Mouse (Mus musculus): Measurements from ENCODE around the gene Adal.

Adal gene

GRCm38 (mm10) chr2:121183431-121183830 is 43.2 kb downstream of the Adal start:
- peak; percentile 86 for DNase-seq

- no peak for DNase-seq
These were observed 43.9 kb downstream of the Adal start for GRCm38 (mm10) chr2:121184142-121184541.

DNA sequence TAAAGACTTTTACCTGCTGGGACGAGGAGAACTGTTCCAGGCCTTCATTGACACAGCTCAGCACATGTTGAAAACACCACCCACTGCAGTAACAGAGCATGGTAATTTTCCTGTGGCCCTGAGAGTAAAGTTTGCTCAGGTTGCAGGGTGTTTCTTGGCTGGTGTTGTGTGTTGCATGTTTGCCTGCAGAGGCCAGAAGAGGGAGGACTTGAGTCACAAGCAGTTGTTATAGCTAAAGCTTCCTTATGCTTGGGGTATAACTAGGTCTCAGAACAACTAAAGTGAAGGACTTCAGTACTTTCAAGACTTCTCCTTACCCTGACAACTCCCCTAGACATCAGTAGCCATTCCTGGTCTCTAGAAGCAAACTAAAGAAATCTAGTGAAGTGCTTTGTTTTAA is 48.3 kb downstream of the Adal start:
- no peak for DNase-seq

DNA sequence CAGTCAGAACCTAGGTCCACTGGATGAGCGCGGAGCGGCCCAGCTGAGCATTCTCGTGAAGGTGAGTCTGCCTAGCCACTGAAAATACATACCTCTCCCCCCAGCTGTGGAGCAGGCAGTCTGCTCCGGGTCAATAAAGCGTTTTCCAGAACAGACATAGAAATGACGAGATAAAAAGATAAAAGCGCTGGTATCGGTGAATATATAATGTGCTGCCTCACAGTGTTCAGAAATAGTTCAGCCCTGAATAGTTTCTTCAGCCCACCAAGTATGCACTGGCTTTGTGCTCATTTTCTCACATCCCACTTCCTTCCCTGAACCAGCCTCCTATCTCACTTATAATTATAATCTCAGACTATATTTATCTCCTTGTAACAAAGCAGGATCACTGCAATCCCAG is 55.2 kb downstream of the Adal start:
- DNase-seq = no peak

GRCm38 (mm10) chr2:121204276-121204675 is 64.0 kb downstream of the Adal start:
- no peak for DNase-seq
